Mouse (Mus musculus): ENCODE data around the gene Casc4. TPM values are rescaled to one million over a fixed set of nuclear protein-coding genes. Genes with fewer than 3 reads are reported as not detected.
A peak's percentile ranks its signal among the peaks of the same experiment; 100 is the strongest.

Casc4 gene
- polyA plus RNA-seq, 1 experiment from 2014 or later: 15.7 TPM

DNA sequence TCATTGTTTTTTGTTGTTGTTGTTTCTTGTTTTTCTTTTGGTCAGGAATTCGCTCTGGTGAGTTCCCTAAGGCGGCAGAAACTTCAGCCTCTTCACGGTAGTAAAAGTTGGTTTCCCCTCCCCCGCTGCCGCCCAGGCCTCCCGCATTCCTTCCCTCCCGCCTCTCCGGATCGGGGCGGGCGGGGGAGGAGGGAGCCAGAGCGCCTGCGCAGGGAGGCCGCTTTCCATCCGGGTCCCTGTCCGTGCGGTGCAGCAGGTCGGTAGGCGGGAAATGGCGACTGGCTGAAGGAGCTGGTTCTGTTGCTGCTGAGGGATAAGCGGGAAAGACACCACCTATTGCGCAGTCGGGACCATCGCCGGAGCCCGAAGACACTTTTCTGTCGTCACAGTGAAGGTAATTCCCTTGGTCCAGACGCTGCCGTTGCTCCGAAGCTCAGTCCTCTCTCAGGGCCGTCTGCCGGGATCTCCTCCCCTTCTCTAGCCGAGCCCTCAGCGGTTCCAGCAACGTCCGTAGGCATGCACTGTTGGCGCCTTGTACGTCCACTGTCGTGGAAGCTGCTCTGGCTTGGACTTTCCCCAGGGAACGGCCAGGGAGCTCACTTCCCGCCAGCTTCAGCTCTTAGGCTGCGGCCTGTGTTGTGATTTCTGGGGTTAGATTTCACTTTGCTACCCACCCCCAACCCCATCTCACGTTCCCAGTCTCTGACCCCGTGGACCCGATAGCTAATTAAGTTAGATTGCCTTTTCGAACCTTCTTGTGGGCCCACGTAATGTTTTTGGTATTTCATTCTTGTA, 89.7 kb downstream of the Casc4 start:
- Histone ChIP-seq H3K36me3 (ENCODE audit: control insufficient read depth, insufficient read depth, low read length) (no peaks in the 10 kb centered on the region), H3K9me3 (ENCODE audit: control insufficient read depth, low read length) (no peaks in the 10 kb centered on the region), H3K27me3 (ENCODE audit: control insufficient read depth, insufficient read depth, low read length) (no peaks in the 10 kb centered on the region), H3K4me1 (replicated peaks; ENCODE audit: control insufficient read depth, insufficient read depth) (no peaks in the 10 kb centered on the region; the same call in 1 of the 2 replicates), H3K4me2 (replicated peaks; ENCODE audit: low read depth) (peak overlapping the region; percentile 73), H3K9ac (ENCODE audit: low read length) (peak overlapping the region; percentile 92), H3K27ac (replicated peaks) (peak overlapping the region; percentile 95), H3K4me3 (ENCODE audit: low read depth, low read length) (peak overlapping the region; percentile 89)
- DNase-seq (ENCODE audit: low spot score) (peak; percentile 97), ATAC-seq (ENCODE audit: low FRiP score, low TSS enrichment) (peak; percentile 96)
- WGBS: under 1% methylated on average over 40 of the region's 47 CpGs
- TF ChIP-seq CTCF (IDR thresholded peaks at IDR 0.05; ENCODE audit: low read depth): no peak; the same call in 1 of the 2 replicates
- no peak for TF ChIP-seq EP300 (optimal IDR thresholded peaks at IDR 0.05)

DNA sequence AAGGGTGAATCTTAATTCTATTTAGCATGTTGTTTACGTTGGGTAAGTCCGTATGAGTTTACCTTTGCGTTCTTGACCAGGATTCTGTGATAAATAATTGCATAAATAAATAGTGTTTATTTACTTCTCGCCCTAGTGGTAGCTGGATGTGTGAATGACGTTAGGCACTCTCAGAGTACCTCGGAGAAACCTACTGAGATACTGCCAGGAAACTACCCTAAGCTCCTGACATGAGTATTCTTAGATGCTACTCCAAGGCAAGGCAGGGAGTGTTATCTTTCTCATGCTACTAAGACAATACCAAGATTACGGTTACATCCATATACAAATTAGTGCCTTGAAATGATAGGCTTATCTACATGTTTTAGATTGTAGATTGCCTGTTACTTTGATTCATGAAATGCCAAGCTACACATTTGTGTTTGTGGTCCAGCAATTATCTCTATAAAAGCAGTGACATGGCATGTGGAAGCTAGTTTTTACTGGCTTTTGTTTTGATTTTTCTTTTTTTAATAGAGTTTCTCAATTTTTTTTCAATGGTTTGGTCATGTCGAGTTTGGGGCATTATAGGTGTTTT, 90.5 kb downstream of the Casc4 start:
- peak overlapping the region; percentile 89 for H3K4me3 ChIP-seq (ENCODE audit: low read depth, low read length)
- no peak for DNase-seq (ENCODE audit: low spot score)
- H3K9me3 ChIP-seq (ENCODE audit: control insufficient read depth, low read length): no peaks in the 10 kb centered on the region
- WGBS: 4% methylated on average over 8 of the region's 8 CpGs
- H3K36me3 ChIP-seq (ENCODE audit: control insufficient read depth, insufficient read depth, low read length): no peaks in the 10 kb centered on the region
- H3K4me2 ChIP-seq (replicated peaks; ENCODE audit: low read depth): peak overlapping the region; percentile 73
- H3K9ac ChIP-seq (ENCODE audit: low read length): peak overlapping the region; percentile 92
- no peak overlapping the region for H3K27ac ChIP-seq (replicated peaks)
- H3K4me1 ChIP-seq (replicated peaks; ENCODE audit: control insufficient read depth, insufficient read depth): no peaks in the 10 kb centered on the region; the same call in 1 of the 2 replicates
- ATAC-seq (ENCODE audit: low FRiP score, low TSS enrichment): no peak
- TF ChIP-seq CTCF (IDR thresholded peaks at IDR 0.05; ENCODE audit: low read depth): no peak
- no peak for TF ChIP-seq EP300 (optimal IDR thresholded peaks at IDR 0.05)
- no peaks in the 10 kb centered on the region for H3K27me3 ChIP-seq (ENCODE audit: control insufficient read depth, insufficient read depth, low read length)

Other genes with a start within 250 kb of the Casc4 start
- gene Frmd5, start 59.9 kb upstream of the Casc4 start, polyA plus RNA-seq (2015; fragmentation: Nextera tagmentation; extraction: Ambion mirVana): 1.5 and 2.3 TPM in 2 replicates
- 17.7 and 19.0 TPM in 2 replicates for gene Ctdspl2, start 89.0 kb downstream of the Casc4 start, polyA plus RNA-seq (2015; fragmentation: Nextera tagmentation; extraction: Ambion mirVana)
- 0.04 and 0.06 TPM in 2 replicates for gene Mageb3, start 89.1 kb downstream of the Casc4 start, polyA plus RNA-seq (2015; fragmentation: Nextera tagmentation; extraction: Ambion mirVana)
- 8.6 and 9.5 TPM in 2 replicates for gene Eif3j1, start 161.6 kb downstream of the Casc4 start, polyA plus RNA-seq (2015; fragmentation: Nextera tagmentation; extraction: Ambion mirVana)